Mouse (Mus musculus) Muller cell, postnatal 12 days (primary cell): ENCODE measurements at regions not wholly inside any gene's neighbourhood (a gene's known extent, or its start where the extent isn't known, plus 50 kb on each side); places are given as distances from the start of the nearest gene placed in this dataset.
A peak's percentile ranks its signal among the peaks of the same experiment; 100 is the strongest.

Experiments used
- DNase-seq: peaks from one replicate; pipeline ENCODE4 v3.0.0-alpha.2; 2015; ENCODE audit errors: inconsistent ontology term

- DNase-seq = no peak
Observed at GRCm38 (mm10) chr5:126019781-126020180, 488.2 kb downstream of the Tmem132b start.

- no peak for DNase-seq
Observed at GRCm38 (mm10) chr5:126023906-126024305, 492.3 kb downstream of the Tmem132b start.

- DNase-seq = no peak
Observed at GRCm38 (mm10) chr5:126034846-126035245, 503.3 kb downstream of the Tmem132b start.

DNA sequence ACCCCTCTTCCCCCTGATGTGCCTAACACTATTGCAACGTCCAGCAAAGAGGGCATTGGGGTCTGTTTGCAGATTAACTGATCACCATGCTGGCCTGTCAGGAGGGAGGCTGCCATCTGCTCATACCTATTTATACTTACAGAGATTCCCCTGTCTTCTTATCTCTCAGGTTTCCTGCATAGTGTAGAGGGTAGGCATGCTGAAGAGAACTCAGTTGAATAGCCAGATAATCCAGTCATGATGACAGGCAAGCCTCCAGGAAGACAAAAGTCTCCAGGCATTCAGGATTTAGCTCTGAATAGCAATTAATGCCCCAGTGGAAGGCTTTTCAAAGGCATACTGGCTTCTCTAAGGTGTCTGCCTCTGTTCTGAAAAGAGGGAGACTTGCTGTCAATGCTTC, 505.1 kb downstream of the Tmem132b start:
- no peak for DNase-seq

- no peak for DNase-seq
Observed at GRCm38 (mm10) chr5:126045761-126046160, 514.2 kb downstream of the Tmem132b start.

DNA sequence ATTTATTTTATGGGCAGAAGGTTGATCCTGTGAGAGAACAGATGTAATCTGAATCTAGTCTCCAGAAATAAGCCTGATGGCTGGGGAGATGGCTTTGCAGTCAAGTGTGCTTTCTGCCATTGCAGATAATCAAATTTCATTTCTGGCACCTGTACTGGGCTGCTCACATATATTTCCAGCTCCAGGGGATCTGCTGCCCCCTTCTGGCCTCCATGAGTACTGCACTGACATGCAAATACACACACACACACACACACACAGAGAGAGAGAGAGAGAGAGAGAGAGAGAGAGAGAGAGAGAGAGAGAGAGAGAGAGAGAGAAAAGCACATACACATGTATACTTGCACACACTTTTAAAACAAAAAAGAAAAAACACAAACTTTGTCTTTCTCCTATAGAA, 532.1 kb downstream of the Tmem132b start:
- DNase-seq = no peak

- no peak for DNase-seq
Observed at GRCm38 (mm10) chr5:126079281-126079838, 547.8 kb downstream of the Tmem132b start.

- DNase-seq = no peak
Observed at GRCm38 (mm10) chr5:126088251-126088914, 556.8 kb downstream of the Tmem132b start.

GRCm38 (mm10) chr5:126093196-126093595, 561.6 kb downstream of the Tmem132b start:
- DNase-seq = no peak

DNA sequence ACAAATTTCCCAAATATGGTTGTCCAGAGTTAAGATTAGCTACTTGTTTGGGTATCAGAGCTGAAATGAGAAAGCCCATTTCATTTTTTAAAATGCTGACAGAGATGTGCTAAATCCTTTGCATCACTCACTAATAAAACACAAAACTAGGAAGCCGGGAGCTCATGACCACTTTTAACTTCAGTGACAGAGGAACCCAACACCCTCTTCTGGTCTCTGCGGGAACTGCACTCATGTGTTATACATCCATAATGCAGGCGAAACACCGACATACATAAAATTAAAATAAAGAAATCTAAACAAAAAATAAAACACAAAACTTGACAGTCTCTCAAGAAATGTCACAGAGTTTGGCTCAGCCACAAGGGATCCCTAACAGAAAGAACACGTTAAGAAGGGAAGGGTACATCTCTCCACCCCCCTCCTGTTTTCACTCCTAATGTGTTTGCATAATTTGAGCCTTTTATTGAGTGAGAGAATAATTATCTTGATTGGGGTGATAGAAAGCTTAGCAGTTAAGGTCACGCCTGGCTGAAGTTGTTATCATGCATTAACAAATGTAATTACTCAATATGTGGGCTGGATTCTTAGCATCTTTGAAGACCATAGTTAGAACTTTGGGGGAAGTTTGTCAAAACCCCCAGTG, 565.2 kb downstream of the Tmem132b start:
- DNase-seq = no peak

GRCm38 (mm10) chr5:126097262-126097628, 565.7 kb downstream of the Tmem132b start:
- no peak for DNase-seq

GRCm38 (mm10) chr5:126098433-126098832, 566.9 kb downstream of the Tmem132b start:
- DNase-seq = no peak

DNA sequence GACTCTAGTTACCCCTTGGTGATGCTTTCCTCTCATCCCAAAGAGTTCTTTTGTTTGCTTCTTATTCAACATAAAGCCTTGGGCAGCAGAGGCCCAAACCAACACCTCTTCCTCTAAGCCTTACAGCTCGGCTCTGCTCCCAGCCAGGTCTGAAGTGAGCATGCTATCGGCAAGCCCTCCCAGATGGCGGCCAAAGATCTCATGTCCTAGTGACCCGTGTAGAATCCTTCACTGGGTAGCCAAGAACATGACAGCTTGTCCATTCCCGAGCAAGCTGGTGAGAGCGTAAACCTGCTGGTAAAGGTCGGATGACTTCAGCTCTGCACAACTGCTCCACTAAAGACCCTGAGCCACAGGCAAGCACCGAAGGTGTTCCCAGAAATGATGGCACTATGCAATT, 568.4 kb downstream of the Tmem132b start:
- DNase-seq = no peak

- no peak for DNase-seq
Observed at GRCm38 (mm10) chr5:126104464-126104863, 572.9 kb downstream of the Tmem132b start.

DNA sequence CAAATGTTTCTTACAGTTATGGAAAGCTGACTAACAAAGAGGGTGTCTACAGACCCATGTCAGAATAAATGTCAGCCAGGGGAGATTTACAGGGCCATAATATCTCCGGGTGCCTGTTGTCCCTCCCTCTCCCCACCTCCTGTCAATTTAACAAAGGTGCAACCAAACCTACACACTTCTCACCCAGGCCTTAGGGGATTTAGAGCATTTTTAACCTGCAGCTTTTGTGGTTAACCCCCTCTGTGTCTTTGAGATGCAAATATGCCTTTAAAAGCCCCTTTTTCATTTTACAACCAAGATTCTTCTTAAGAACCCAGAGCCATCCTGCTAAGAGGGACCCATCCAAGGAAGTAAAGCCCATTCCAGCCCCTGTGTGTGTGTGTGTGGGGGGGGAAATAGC, 573.3 kb downstream of the Tmem132b start:
- no peak for DNase-seq

- DNase-seq = no peak
Observed at GRCm38 (mm10) chr5:126105446-126105845, 573.9 kb downstream of the Tmem132b start.

DNA sequence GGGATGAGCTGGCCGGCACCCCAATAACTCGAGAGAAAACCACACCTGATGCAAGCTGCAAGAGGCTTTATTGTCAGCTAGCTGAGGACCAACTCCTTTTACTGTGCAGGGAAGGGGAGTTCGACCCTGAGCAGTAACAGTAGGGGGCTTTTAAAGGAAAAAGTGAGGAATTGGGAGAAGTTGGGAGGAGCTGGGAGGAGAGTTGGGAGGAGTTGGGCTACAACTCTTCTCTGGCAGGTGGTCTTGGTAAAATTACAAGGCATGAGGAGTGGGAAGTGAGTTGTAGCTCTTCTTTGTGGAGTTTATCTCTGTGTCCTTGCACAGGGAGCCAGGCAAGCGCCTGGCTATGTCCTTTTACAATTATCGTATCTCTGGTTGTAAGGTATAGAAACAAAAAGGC, 575.4 kb downstream of the Tmem132b start:
- DNase-seq = no peak

GRCm38 (mm10) chr5:126108837-126109236, 577.3 kb downstream of the Tmem132b start:
- peak; percentile 47 for DNase-seq

DNA sequence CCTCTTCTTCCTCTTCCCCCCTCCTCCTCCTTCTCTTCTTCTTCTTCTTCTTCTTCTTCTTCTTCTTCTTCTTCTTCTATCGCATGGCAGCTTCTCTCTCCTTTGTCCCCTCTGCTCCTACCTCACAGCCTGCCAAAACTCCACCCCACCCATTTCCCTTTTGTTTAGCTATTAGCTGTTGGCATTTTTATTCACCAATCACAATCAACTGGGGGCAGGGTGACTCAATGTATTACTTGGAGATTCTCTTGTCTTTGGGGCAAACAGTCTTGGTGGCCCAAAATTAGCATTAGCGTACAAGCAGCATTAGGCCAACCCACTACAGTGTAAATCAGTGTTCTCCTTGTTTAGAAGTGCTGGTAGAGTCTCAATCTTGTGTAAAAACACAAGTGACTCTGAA, 585.7 kb downstream of the Tmem132b start:
- DNase-seq = no peak

DNA sequence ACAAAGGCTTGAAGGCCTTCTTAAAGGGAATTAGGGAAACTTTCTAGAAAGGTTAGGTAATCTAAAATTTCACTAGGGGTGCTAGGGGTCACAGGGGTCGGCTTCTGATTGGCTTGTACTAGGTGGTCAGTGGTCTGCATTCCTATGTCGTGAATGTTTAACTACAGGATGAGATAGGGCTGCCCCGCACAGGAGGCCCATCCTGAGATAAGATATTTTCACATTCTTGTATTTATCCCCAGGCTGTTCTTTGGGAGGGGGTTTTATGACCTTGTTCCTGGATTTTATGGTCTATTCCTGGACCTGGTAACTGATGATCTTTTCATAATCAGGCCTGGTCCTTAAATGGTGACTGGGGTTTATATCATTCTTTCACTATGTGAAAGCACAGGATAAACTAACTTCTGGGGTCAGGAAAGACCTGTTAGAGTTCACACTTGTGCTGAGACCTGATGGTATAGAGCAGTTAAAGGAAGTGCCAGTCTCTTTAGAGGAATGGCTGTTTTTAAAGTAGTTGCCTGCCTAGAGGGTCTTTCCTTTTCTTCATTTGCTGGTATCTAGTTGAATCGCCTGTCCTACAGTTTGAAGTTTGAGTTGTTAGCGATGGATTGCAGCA, 586.4 kb downstream of the Tmem132b start:
- DNase-seq = no peak

DNA sequence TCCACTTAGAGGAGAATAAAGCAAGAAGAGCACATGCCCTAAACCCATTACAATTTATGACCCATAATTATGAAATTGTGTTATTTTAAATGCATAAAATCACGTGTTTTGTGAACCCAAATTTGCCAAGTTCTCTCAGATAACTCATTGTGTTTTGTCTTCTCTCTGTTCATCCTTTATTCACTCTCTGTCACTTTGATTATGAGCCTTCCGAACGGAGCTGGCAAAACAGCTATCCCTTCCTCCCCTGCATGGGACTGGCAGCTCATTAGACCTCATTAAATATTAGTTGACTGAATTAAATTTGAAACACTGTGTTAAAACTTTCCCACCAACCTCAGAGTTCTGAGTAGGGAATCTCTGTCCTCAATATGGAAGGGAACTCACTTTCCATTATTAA, 587.2 kb downstream of the Tmem132b start:
- DNase-seq = peak; percentile 79

DNA sequence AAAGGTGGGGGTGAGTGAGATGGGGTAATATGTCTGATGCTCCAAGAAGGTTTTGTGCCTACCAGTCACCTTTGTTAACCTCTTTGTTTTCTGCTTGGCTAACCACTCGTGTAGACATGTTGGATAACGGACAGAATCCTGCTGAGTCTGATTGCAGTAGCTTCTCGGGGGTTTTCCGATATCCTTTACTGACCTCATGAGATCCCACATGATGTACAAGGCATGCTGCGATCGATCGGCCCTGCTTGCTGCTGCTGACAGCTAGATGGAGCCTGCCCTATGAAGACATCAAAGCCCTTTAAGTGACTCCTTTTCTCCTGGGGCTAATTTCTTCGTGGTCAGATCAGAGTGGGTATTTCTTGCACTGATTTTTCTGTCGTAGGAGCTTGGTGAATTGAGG, 591.6 kb downstream of the Tmem132b start:
- DNase-seq = no peak

DNA sequence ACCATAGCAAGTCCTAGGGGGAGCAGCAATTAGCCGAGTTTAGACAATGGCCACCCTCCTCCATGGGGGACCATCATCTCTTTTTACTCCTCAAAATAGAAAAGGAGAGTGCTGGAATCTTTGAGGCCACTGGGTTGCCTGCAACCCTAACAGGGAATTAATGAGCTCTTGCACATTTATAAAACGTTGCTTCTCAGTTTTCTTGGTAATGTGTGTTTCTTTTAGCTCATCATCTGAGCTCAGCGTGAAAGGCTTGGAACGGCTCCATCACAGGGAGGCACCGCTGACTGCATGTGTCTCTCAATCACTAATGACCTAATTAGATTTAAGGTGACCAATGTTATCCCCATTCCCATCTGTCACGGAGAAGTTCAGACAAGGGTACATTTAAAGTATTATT, 595.9 kb downstream of the Tmem132b start:
- peak; percentile 25 for DNase-seq
